Mouse (Mus musculus) forebrain, embryonic 11.5 days (tissue): ENCODE data around the gene Eml1. TPM values are rescaled to one million over a fixed set of nuclear protein-coding genes. Genes with fewer than 3 reads are reported as not detected.
A peak's percentile ranks its signal among the peaks of the same experiment; 100 is the strongest.
"Not testable (repeated sequence)": the region's sequence is repeated elsewhere in the genome, so short reads cannot be mapped to it uniquely, and the experiment has no call there.

Experiments used
- ATAC-seq: fragments of 200-750 bp; cut with Nextera tagmentation; replicated peaks from 2 replicates; pipeline ENCODE4 v1.8.0; 2017; ENCODE audit warnings: moderate TSS enrichment; ENCODE audit not compliant: low FRiP score
- DNase-seq: peaks from one replicate; pipeline ENCODE4 v3.0.0-alpha.2; 2017; ENCODE audit warnings: low spot score
- H3K27ac ChIP-seq: fragments of 300-500 bp; sonication (generic); 2 replicates; pipeline ENCODE4 v1.5.1; 2014; ENCODE audit warnings: low read depth, low read length
- H3K27me3 ChIP-seq: fragments of 300-500 bp; sonication (generic); 2 replicates; pipeline ENCODE4 v1.6.1; 2014; ENCODE audit warnings: mild to moderate bottlenecking, low read length, mixed read lengths; ENCODE audit not compliant: control insufficient read depth, insufficient read depth
- H3K36me3 ChIP-seq: fragments of 300-500 bp; sonication (generic); 2 replicates; pipeline ENCODE4 v1.6.1; 2014; ENCODE audit warnings: mild to moderate bottlenecking, low read length, moderate library complexity, mixed read lengths; ENCODE audit not compliant: control insufficient read depth, insufficient read depth
- H3K4me1 ChIP-seq: fragments of 300-500 bp; sonication (generic); replicated peaks from 2 replicates; pipeline ENCODE4 v1.6.1; 2014; ENCODE audit warnings: low read length, mixed read lengths; ENCODE audit not compliant: control insufficient read depth, insufficient read depth
- H3K4me2 ChIP-seq: fragments of 300-500 bp; sonication (generic); 2 replicates; pipeline ENCODE4 v1.6.1; 2014; ENCODE audit warnings: low read depth, mild to moderate bottlenecking, low read length, moderate library complexity, mixed read lengths; ENCODE audit not compliant: severe bottlenecking
- H3K4me3 ChIP-seq: fragments of 300-500 bp; sonication (generic); 2 replicates; pipeline ENCODE4 v1.5.1; 2014; ENCODE audit warnings: low read depth, low read length
- H3K9ac ChIP-seq: fragments of 300-500 bp; sonication (generic); 2 replicates; pipeline ENCODE4 v1.6.1; 2014; ENCODE audit warnings: low read length
- H3K9me3 ChIP-seq: fragments of 300-500 bp; sonication (generic); 2 replicates; pipeline ENCODE4 v1.6.1; 2016; ENCODE audit warnings: low read length, mixed read lengths; ENCODE audit not compliant: control insufficient read depth
- WGBS: fragments of 180-500 bp; shearing (Covaris S2); extraction: QIAGEN DNeasy Blood & Tissue Kit; methylation state at CpG from one replicate; pipeline ENCODE4 v1.1.7; 2014; 5-methylcytosine and 5-hydroxymethylcytosine counted together
- polyA plus RNA-seq: library from polyadenylated mRNA; unstranded; fragments of >200 nt; fragmentation: Nextera tagmentation; extraction: Ambion mirVana; gene quantifications from 2 replicates; pipeline ENCODE4 v1.2.1, GENCODE M21; 2014

Eml1 gene
- polyA plus RNA-seq, 1 experiment from 2014 or later = 92.5 TPM

GRCm38 (mm10) chr12:108505846-108506245, 135.1 kb downstream of the Eml1 start:
- no peak overlapping the region for H3K4me2 ChIP-seq
- ATAC-seq = no peak

GRCm38 (mm10) chr12:108507046-108507445, 136.3 kb downstream of the Eml1 start:
- H3K9ac ChIP-seq, H3K36me3 ChIP-seq, H3K4me2 ChIP-seq, H3K27ac ChIP-seq, ATAC-seq, H3K4me1 ChIP-seq, H3K27me3 ChIP-seq, H3K4me3 ChIP-seq, H3K9me3 ChIP-seq: not testable (repeated sequence)
- DNase-seq = peak; percentile 17
- 86% methylated on average over 3 of the region's 3 CpGs for WGBS

More at GRCm38 (mm10) chr12:108505846-108506245, 135.1 kb downstream of the Eml1 start:
- no peak overlapping the region for H3K27ac ChIP-seq
- no peaks in the 10 kb centered on the region for H3K9me3 ChIP-seq
- H3K9ac ChIP-seq = no peak overlapping the region
- H3K36me3 ChIP-seq = no peaks in the 10 kb centered on the region
- WGBS = 87% methylated on average over 2 of the region's 2 CpGs
- peak; percentile 20 for DNase-seq
- no peak overlapping the region for H3K4me3 ChIP-seq
- no peaks in the 10 kb centered on the region for H3K4me1 ChIP-seq
- no peaks in the 10 kb centered on the region for H3K27me3 ChIP-seq

- DNase-seq (peak; percentile 30), ATAC-seq (no peak)
- no peaks in the 10 kb centered on the region; the same call in 1 of the 2 replicates for H3K36me3 ChIP-seq
- H3K27ac ChIP-seq = no peak overlapping the region
- 76% methylated on average over 7 of the region's 7 CpGs for WGBS
- no peak overlapping the region for H3K9ac ChIP-seq
- H3K4me2 ChIP-seq = no peak overlapping the region
- H3K4me1 ChIP-seq = no peaks in the 10 kb centered on the region
- no peaks in the 10 kb centered on the region for H3K27me3 ChIP-seq
- no peak overlapping the region for H3K4me3 ChIP-seq
- no peaks in the 10 kb centered on the region for H3K9me3 ChIP-seq
Observed at GRCm38 (mm10) chr12:108510571-108510970, 139.8 kb downstream of the Eml1 start.

- 9% methylated on average over 3 of the region's 3 CpGs for WGBS
- no peak overlapping the region for H3K9ac ChIP-seq
- ATAC-seq = no peak
- no peaks in the 10 kb centered on the region; the same call in 1 of the 2 replicates for H3K36me3 ChIP-seq
- H3K27me3 ChIP-seq = no peaks in the 10 kb centered on the region
- H3K4me2 ChIP-seq = no peak overlapping the region
- H3K27ac ChIP-seq = no peak overlapping the region
- H3K4me1 ChIP-seq = no peaks in the 10 kb centered on the region
- H3K9me3 ChIP-seq = no peaks in the 10 kb centered on the region
- DNase-seq = peak; percentile 52
- no peak overlapping the region for H3K4me3 ChIP-seq
Observed at GRCm38 (mm10) chr12:108511009-108511408, 140.3 kb downstream of the Eml1 start.

GRCm38 (mm10) chr12:108515464-108515863, 144.7 kb downstream of the Eml1 start:
- Histone ChIP-seq H3K27ac (no peak overlapping the region), H3K9me3 (no peaks in the 10 kb centered on the region), H3K9ac (no peak overlapping the region), H3K27me3 (no peaks in the 10 kb centered on the region), H3K4me2 (no peak overlapping the region), H3K36me3 (no peaks in the 10 kb centered on the region; the same call in 1 of the 2 replicates), H3K4me1 (no peaks in the 10 kb centered on the region), H3K4me3 (no peak overlapping the region)
- DNase-seq (no peak), ATAC-seq (no peak)
- 94% methylated on average over 12 of the region's 12 CpGs for WGBS

- 79% methylated on average over 8 of the region's 8 CpGs for WGBS
- no peaks in the 10 kb centered on the region for H3K27me3 ChIP-seq
- no peak overlapping the region for H3K9ac ChIP-seq
- H3K27ac ChIP-seq = no peak overlapping the region
- H3K9me3 ChIP-seq = no peaks in the 10 kb centered on the region
- ATAC-seq = no peak
- no peak overlapping the region for H3K4me3 ChIP-seq
- H3K4me2 ChIP-seq = no peak overlapping the region
- peaks cover 2% of the 10 kb centered on the region; the same call in 1 of the 2 replicates for H3K36me3 ChIP-seq
- H3K4me1 ChIP-seq = no peaks in the 10 kb centered on the region
- no peak for DNase-seq
Observed at GRCm38 (mm10) chr12:108519374-108519773, 148.6 kb downstream of the Eml1 start.

GRCm38 (mm10) chr12:108529214-108529613, 158.5 kb downstream of the Eml1 start:
- Histone ChIP-seq H3K4me1 (no peaks in the 10 kb centered on the region), H3K4me3 (no peak overlapping the region), H3K27me3 (no peaks in the 10 kb centered on the region), H3K9me3 (no peaks in the 10 kb centered on the region), H3K36me3 (no peaks in the 10 kb centered on the region; the same call in 1 of the 2 replicates), H3K4me2 (no peak overlapping the region), H3K27ac (no peak overlapping the region), H3K9ac (no peak overlapping the region)
- WGBS = 51% methylated on average over 8 of the region's 8 CpGs
- DNase-seq (peak; percentile 85), ATAC-seq (no peak)

GRCm38 (mm10) chr12:108534484-108534883, 163.7 kb downstream of the Eml1 start:
- H3K9ac ChIP-seq = no peak overlapping the region
- H3K27me3 ChIP-seq = no peaks in the 10 kb centered on the region
- no peak overlapping the region for H3K4me2 ChIP-seq
- DNase-seq (no peak), ATAC-seq (no peak)
- H3K9me3 ChIP-seq = no peaks in the 10 kb centered on the region
- WGBS = 92% methylated on average over 11 of the region's 11 CpGs
- no peaks in the 10 kb centered on the region; the same call in 1 of the 2 replicates for H3K36me3 ChIP-seq
- H3K27ac ChIP-seq = no peak overlapping the region
- H3K4me1 ChIP-seq = no peaks in the 10 kb centered on the region
- no peak overlapping the region for H3K4me3 ChIP-seq

GRCm38 (mm10) chr12:108536461-108536860, 165.7 kb downstream of the Eml1 start:
- no peak for ATAC-seq
- Histone ChIP-seq H3K9ac (no peak overlapping the region), H3K9me3 (no peaks in the 10 kb centered on the region), H3K27me3 (no peaks in the 10 kb centered on the region), H3K4me1 (no peaks in the 10 kb centered on the region), H3K4me2 (no peak overlapping the region), H3K36me3 (no peaks in the 10 kb centered on the region; the same call in 1 of the 2 replicates), H3K4me3 (no peak overlapping the region), H3K27ac (no peak overlapping the region)
- DNase-seq = no peak
- WGBS = 71% methylated on average over 10 of the region's 10 CpGs
